Mouse (Mus musculus) C2C12 (cell line): ENCODE measurements around the gene Ppp2r2c.

Experiments
- CTCF ChIP-seq: IDR thresholded peaks from one replicate; pipeline ENCODE4 v1.5.1; 2011; ENCODE audit not compliant: control insufficient read depth, insufficient read depth, insufficient read length
- FOSL1 ChIP-seq: IDR thresholded peaks from one replicate; pipeline ENCODE4 v1.8.0; 2011; ENCODE audit warnings: mild to moderate bottlenecking, low read length; ENCODE audit not compliant: poor library complexity, insufficient read depth, severe bottlenecking
- MAX ChIP-seq: IDR thresholded peaks from one replicate; pipeline ENCODE4 v1.6.1; 2011; ENCODE audit warnings: mild to moderate bottlenecking, control low read depth
- USF1 ChIP-seq: IDR thresholded peaks from one replicate; pipeline ENCODE4 v1.6.1; 2011; ENCODE audit warnings: low read depth, mild to moderate bottlenecking, control low read depth, moderate library complexity

- no peak for TF ChIP-seq MAX
- no peak for TF ChIP-seq CTCF
- no peak for TF ChIP-seq USF1
- no peak for TF ChIP-seq FOSL1
Measured at GRCm38 (mm10) chr5:36952311-36952710, 84.0 kb downstream of the Ppp2r2c start.
